Mouse (Mus musculus) layer of hippocampus, adult 8-10 months (tissue): Measurements from ENCODE around the gene Espn. TPM values are rescaled to one million over a fixed set of nuclear protein-coding genes. Genes with fewer than 3 reads are reported as not detected.

Experiments used
- DNase-seq, 2 experiments: peaks; one replicate each; pipeline ENCODE4 v3.0.0; 2022; ENCODE audit warnings: low spot score in 2 of 2
- total RNA-seq, 4 experiments: library from RNA; stranded (reverse); gene quantifications; 2 replicates each; pipeline ENCODE4 v1.2.4; 2022

Gene Espn
- total RNA-seq, 4 experiments from 2014 or later: 2.9 to 3.0 (median 3.0) TPM

- DNase-seq: no peak
Measured at GRCm38 (mm10) chr4:152072655-152073054, 79.5 kb downstream of the Espn start.

DNA sequence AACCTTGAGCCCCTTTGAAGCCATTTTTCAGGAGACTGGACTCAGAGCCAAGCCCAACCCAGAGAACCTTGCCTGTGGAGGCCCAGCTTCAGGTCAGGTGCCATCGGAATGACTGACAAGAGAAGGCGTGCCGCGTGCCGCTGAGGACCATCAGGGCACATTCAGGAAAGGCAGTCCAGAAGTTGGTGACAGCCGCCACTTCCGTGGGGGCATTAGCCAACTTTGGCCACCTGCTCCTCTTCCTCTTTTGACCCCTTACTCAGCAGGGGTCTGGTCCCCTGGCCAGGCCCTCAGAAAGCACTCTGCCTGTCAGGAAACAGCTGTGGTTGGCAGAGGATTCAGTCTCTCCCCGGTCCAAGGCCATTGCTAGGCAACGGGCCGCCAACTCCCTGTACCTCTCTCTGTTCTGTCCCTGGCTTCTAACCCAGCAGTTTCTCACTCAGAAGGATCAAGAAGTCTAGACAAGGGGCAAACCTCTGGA is 80.0 kb downstream of the Espn start, which contains the start of gene Plekhg5:
TSS of gene Plekhg5 (plus strand) at position 378 of the 481 bp plus-strand sequence.
- no peak for DNase-seq

- DNase-seq: no peak
Measured at GRCm38 (mm10) chr4:152070494-152071396, 81.4 kb downstream of the Espn start.

Other genes with a start within 250 kb of the Espn start
- 10 to 100 TPM; 61.3 to 76.2 (median 66.3) TPM for gene Dnajc11, start 218.7 kb downstream of the Espn start, total RNA-seq
- gene Thap3, start 163.4 kb downstream of the Espn start, total RNA-seq: 10 to 100 TPM; 22.0 to 32.0 (median 30.5) TPM
- gene Phf13, start 156.1 kb downstream of the Espn start, total RNA-seq: 10 to 100 TPM; 11.2 to 17.0 (median 13.4) TPM
- 10 to 100 TPM; 19.3 to 24.2 (median 22.0) TPM for gene Klhl21, start 143.6 kb downstream of the Espn start, total RNA-seq
- gene Zbtb48, start 124.7 kb downstream of the Espn start, total RNA-seq: 10 to 100 TPM; 13.8 to 17.6 (median 15.8) TPM
- gene Tas1r1, start 113.8 kb downstream of the Espn start, total RNA-seq: 1 to 10 TPM in 1 of 4 experiments, under 1 TPM in 3; 0.72 to 1.1 (median 0.77) TPM
- 10 to 100 TPM; 18.3 to 21.0 (median 19.9) TPM for gene Nol9, start 113.0 kb downstream of the Espn start, total RNA-seq
- 100 to 1,000 TPM; 123 to 164 (median 145) TPM for gene Plekhg5, start 79.9 kb downstream of the Espn start, total RNA-seq
- 10 to 100 TPM; 19.8 to 71.6 (median 34.1) TPM for gene Tnfrsf25, start 36.4 kb downstream of the Espn start, total RNA-seq
- gene Hes2, start 6.5 kb upstream of the Espn start, total RNA-seq: not detected
- 100 to 1,000 TPM; 297 to 327 (median 321) TPM for gene Acot7, start 25.8 kb upstream of the Espn start, total RNA-seq
- 1 to 10 TPM; 5.9 to 7.2 (median 6.6) TPM for gene Gpr153, start 121.9 kb upstream of the Espn start, total RNA-seq
- gene Hes3, start 139.3 kb upstream of the Espn start, total RNA-seq: not detected
- gene Icmt, start 144.9 kb upstream of the Espn start, total RNA-seq: 10 to 100 TPM; 38.0 to 52.1 (median 47.0) TPM
- gene Rnf207, start 166.6 kb upstream of the Espn start, total RNA-seq: 10 to 100 TPM; 11.3 to 16.5 (median 13.8) TPM
- 100 to 1,000 TPM; 161 to 249 (median 201) TPM for gene Rpl22, start 173.4 kb upstream of the Espn start, total RNA-seq
- 100 to 1,000 TPM; 123 to 147 (median 134) TPM for gene Chd5, start 186.3 kb upstream of the Espn start, total RNA-seq